Mouse (Mus musculus) splenic B cell, adult 2 months (primary cell): ENCODE data around the gene Pom121l2.
"Not testable (repeated sequence)": the region's sequence is repeated elsewhere in the genome, so short reads cannot be mapped to it uniquely, and the experiment has no call there.

Experiments
- DNase-seq: peaks from one replicate; pipeline ENCODE4 v3.0.0-alpha.2; 2011; ENCODE audit warnings: low read depth, low spot score
- H3K27me3 ChIP-seq: 2 replicates; pipeline ENCODE4 v1.6.1; 2012; ENCODE audit warnings: mild to moderate bottlenecking, low read length, moderate library complexity, mixed read lengths; ENCODE audit not compliant: control insufficient read depth, poor library complexity, insufficient read depth, severe bottlenecking
- H3K36me3 ChIP-seq: 2 replicates; pipeline ENCODE4 v1.6.1; 2012; ENCODE audit warnings: mild to moderate bottlenecking, low read length, moderate library complexity, mixed read lengths; ENCODE audit not compliant: control insufficient read depth, poor library complexity, insufficient read depth, severe bottlenecking

Gene Pom121l2

DNA sequence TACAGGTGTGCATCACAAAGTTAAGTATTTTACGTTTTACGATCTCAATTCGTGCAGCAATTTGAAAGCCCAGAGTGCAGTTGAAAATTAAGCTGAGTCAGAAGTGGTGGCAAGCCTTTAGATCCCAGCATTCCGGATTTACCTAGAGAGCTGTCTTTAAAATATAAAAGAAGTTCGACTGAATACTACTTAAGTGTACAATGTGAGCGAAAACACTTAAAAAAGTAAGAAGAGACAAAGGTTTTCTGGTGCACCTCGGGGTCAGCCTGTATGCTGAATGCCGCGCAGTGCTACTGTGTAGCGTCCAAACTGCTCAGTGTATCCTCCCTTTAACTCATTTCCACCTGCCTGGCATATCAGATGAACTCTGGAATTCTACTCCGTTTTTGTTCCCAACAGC, 40.6 kb downstream of the Pom121l2 start:
- H3K36me3 ChIP-seq = no peaks in the 10 kb centered on the region
- peak; percentile 34 for DNase-seq
- no peaks in the 10 kb centered on the region for H3K27me3 ChIP-seq

DNA sequence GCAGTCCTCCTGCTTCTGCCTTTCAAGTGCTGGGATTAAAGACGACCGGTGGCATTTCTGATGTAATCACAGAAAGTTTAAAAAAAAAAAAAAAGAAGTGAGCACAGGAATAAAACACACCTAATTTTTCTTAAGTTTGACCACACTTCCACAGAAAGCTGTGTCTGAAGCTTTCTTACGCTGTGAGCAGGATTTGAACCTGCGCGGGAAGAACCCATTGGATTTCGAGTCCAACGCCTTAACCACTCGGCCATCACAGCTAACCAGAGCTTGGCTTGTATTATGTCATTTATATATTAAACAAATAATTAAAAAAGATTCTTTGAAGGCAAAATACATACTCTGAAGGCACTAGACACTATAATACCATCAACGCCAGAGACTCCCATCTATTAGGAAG, 41.2 kb downstream of the Pom121l2 start:
- no peaks in the 10 kb centered on the region for H3K27me3 ChIP-seq
- DNase-seq = peak; percentile 91
- no peaks in the 10 kb centered on the region for H3K36me3 ChIP-seq

DNA sequence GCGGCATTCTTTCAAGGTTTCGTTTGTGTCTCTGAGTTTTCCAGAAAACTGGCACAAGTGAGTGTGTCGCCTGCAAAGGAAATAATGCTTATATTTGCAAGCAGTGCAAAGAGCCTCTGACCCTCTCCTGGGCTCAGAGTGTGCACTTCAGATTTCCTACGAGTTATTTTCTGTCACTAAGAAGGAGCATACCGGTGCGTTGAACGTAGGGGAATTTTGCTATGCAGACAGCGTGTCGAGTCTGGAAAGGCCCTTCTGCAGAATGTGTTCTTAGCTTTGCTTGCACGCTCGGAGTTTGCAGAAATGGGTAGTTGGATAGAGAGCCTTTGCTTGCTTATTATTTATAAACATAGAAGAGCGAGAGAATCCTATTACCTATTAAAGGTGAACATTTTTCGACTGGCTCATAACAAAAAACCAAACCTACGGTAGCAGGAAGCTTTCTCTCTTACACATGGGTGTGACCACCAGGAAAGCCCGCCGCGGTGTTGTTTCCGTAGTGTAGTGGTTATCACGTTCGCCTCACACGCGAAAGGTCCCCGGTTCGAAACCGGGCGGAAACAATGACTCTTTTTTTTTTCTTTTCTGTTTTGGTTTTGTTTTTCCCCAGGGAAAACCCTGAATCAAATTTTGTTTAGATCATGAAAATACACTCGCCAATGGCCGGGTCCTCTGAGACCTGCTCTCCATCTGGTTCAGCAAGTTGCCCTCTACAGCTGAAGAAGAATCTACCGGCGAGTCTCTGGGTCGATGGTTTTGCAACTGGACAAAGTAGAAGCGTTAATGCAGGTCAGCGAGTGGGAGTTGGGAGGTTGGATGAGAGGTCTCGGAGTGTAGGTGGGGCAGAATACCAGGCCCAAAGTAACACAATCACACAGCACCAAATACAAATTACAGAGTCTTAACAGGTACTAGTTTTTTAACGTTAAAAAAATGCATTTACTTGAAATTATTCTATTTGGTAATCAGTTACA, 45.4 kb downstream of the Pom121l2 start:
- H3K36me3 ChIP-seq = no peaks in the 10 kb centered on the region
- H3K27me3 ChIP-seq = no peaks in the 10 kb centered on the region
- peak; percentile 91 for DNase-seq

DNA sequence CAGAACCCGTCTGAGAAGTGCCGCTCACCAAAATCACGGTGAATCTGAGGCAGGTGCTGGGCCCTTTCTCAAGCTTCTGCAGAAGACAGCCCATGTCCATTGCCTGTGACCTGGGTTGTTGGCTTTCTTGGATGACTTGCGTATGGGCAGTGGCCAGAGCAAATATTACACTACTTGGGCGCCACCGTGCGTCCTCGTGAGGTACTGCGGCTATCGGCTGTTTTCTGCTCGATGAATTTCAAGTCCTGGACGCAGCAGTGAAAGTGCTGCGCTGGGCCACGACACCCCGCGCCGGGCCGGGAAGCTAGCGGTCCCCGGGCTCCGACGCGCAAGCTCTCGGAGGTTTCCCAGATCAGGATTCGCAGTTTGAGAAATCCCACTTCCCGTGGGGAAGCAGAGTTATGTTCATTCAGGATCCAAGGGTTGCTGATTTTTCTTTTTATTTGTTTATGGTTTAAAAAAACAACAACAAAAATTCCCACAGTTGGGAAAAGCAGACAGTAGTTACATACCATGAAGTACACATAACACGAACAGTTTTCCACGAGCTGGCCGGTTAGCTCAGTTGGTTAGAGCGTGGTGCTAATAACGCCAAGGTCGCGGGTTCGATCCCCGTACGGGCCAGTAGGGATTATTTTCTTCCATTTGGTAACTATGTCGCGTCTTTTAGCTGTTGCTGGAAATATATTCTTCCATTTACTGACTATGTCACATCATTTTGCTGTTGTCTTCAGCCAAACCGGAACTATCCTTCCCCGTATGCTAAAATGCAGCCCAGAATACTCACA, 47.9 kb downstream of the Pom121l2 start:
- DNase-seq = peak; percentile 96
- H3K27me3 ChIP-seq = no peaks in the 10 kb centered on the region
- H3K36me3 ChIP-seq = no peaks in the 10 kb centered on the region

DNA sequence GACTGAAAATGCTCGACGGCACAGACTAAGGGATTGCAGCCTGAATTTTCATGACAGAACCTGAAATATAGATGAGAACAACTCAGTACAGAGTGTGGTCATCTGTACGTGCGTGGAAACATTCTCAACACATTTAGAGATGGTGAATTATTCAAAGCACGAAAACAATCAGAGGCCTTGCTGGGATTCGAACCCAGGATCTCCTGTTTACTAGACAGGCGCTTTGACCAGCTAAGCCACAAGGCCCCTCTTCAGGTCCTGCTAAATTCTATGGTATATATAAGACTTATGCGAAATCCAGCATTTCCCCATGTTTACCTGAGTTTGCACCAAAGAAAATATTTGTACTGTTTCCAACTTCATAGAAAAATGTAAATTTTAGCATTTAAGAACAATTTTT, 48.9 kb downstream of the Pom121l2 start:
- H3K36me3 ChIP-seq = no peaks in the 10 kb centered on the region
- no peaks in the 10 kb centered on the region for H3K27me3 ChIP-seq
- no peak for DNase-seq

DNA sequence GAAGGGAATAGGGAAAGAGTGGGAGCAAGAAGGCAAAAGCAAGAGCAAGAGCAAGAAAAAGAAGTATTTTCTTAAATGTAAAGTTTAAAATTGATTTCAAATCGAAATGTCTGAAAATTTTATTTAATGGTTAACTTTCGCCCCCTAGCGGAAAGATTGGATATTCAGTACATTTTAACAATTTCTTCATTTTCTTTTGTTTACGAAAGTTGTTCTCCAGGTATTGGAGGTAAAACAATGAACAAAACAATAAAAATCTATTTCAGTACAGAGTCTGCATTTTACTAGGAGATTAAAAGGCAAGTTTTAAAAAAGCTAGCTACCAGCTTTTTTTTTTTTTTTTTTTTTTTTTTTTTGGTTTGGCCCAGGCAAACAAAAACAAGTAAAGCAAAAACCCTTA, 49.5 kb downstream of the Pom121l2 start:
- peak; percentile 76 for DNase-seq
- no peaks in the 10 kb centered on the region for H3K36me3 ChIP-seq

DNA sequence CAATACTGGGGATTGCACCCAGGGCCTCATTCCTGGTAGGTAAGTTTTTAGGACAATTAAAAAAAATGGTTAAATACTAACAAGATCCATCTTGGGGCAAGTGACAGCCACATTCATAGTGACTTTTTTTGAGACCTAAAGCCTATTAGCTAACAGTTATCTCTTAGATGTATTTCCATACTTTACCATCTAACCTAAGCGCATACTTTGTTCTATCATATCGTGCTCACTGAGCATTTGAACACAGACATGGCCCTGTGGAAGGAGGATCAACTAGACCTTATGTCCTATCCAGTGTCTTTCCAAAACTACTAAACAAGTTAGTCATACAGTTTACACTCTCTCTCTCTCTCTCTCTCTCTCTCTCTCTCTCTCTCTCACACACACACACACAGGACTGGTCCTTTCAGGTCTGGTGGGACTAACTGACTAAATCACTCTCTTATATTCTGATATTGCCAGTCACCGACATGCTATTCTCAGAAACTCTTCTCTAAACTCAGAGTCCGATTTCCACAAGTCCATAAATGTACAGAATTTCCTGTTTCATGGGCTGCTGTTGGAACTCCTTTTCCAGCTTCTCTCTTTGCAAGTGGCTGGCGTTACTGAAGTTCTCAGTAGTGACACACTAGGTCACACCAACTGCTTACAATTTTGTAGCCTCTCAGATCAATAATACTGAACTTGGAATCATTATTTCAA, 52.9 kb downstream of the Pom121l2 start:
- Histone ChIP-seq H3K27me3 (no peaks in the 10 kb centered on the region), H3K36me3 (no peaks in the 10 kb centered on the region)
- no peak for DNase-seq

More for the DNA sequence above, 49.5 kb downstream of the Pom121l2 start:
- H3K27me3 ChIP-seq = no peaks in the 10 kb centered on the region

DNA sequence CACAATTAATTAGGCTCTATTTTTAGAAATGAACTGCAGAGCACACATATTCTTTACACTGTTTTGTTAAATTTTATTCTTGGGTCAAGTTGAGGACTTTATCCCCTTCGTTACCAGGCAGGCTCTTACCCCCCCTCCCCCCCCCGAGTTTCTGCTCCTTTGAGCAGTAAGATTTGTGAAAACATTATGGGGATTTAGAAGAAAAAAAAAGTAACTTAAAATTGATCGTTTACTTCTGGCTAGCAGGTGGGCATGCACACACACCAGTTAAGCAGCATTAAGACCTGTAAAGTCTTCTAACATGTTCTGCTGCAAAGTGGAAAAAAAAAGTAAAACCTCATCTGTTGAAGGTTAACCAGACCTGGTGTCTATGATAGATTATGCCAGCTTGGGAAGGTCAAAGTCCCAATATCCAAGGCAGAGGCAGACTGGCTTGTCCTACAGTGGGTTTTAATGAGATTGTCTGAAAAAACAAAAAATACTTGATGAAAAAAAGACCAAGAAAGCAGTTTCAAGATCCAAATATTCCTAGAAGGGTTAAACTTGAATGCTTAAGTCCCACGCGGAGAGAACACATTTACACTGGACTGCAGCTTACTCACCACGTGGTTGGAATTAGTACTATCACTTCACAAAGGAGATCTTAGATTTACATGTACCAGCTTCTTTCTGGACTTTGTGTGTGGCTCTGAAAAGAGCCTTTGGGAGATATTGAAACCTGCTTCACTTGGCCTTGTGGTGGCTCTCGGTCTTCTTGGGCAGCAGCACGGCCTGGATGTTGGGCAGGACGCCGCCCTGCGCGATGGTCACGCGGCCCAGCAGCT, 53.7 kb downstream of the Pom121l2 start:
- no peak for DNase-seq
- Histone ChIP-seq H3K36me3 (no peaks in the 10 kb centered on the region), H3K27me3 (no peaks in the 10 kb centered on the region)

DNA sequence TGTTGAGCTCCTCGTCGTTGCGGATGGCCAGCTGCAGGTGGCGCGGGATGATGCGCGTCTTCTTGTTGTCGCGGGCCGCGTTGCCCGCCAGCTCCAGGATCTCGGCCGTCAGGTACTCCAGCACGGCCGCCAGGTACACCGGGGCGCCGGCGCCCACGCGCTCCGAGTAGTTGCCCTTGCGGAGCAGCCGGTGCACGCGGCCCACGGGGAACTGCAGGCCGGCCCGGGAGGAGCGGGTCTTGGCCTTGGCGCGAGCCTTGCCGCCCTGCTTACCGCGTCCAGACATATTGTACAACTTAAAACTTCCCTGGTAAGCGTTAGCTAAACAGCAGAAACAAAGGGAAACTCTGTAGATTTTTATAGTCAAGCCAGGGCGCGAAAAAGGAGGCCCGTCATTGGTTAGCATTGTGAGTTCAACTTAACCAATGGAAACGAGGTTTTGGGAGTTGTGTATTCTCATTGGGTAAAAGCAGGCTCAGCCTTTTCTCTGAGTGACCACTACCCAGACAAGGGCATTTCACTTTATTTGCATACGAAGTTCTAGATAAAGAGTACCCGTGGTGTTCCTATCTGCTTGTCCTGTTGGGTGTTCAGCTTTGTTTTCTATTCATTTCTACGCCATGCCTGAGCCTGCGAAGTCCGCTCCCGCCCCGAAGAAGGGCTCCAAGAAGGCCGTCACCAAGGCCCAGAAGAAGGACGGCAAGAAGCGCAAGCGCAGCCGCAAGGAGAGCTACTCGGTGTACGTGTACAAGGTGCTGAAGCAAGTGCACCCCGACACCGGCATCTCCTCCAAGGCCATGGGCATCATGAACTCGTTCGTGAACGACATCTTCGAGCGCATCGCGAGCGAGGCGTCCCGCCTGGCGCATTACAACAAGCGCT, 54.5 kb downstream of the Pom121l2 start, which contains the start of the genes Hist1h2ah and Hist1h2bk:
Gene Hist1h2ah (minus strand): TSS at position 302 of the 882 bp plus-strand sequence.
Gene Hist1h2bk (plus strand): TSS at position 604 of the 882 bp plus-strand sequence.
- DNase-seq = peak; percentile 95
- not testable (repeated sequence) for H3K27me3 ChIP-seq, H3K36me3 ChIP-seq

DNA sequence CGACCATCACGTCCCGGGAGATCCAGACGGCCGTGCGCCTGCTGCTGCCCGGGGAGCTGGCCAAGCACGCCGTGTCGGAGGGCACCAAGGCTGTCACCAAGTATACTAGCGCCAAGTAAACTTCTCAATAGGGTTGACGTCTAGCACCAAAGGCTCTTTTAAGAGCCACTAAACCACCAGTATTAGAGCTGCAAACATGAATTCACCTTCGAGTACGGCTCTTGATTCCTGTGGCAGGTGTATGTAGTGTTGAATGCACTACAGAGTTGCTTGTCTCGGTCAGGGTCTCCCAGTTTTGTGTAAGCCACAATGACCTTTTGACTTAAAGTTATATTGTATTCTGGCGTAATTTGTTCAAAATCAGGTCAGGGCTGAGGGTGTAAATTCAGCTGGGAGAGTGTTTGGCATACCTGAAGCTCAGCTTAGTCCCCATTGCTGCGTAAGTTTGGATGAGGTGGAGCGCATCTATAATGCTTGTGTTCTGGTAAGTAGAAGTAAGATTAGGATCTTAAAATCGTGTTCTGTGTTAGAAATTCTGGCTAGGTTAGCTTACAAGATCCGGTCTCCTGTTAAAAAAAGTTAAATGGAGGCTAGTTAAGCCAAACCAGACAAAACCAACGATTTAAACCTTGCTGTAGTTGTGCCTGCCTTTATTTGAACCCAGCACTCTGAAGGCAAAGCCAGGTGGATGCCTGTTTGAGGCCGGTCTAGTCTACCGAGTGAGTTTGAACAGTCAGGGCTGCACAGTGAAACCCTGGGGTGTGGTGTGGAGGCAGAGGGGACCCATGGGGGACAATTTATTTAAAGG, 55.4 kb downstream of the Pom121l2 start:
- no peaks in the 10 kb centered on the region for H3K36me3 ChIP-seq
- DNase-seq = no peak
- no peaks in the 10 kb centered on the region for H3K27me3 ChIP-seq

DNA sequence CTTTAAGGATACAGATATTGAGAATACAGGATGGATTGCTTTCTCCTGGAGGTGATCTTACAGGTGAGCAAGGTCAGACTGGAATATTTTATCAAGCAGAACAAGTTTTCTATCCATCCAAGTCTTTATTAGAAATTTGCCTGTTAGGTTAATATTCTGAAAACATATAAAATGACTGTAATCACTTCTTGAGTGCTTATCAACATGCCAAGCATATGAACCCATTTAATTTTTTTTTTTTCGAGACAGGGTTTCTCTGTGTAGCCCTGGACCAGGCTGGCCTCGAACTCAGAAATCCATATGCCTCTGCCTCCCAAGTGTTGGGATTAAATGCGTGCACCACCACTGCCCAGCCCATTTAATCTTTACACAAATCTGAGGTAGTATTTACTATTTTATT, 56.0 kb downstream of the Pom121l2 start:
- Histone ChIP-seq H3K27me3 (no peaks in the 10 kb centered on the region), H3K36me3 (no peaks in the 10 kb centered on the region)
- DNase-seq = no peak

DNA sequence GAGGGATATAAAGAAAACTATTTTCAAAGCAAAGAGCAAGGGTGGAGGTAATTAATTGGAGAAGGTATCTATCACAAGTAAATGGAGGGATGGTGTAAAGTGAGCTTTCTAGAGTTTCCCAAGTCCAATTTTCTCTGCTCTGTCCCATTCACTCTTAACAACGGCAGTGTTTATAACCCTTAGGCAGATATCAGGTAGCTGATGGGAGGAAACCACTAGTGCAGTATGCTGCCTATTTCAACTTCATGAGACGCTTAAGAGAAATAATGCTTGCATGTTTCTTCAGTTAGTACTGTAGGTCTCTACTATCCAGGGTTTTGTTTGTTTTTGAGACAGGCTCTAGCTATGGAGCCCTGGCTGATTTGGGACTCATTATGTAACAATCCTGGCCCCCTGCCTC, 56.4 kb downstream of the Pom121l2 start:
- no peak for DNase-seq
- Histone ChIP-seq H3K27me3 (no peaks in the 10 kb centered on the region), H3K36me3 (no peaks in the 10 kb centered on the region)
